In genomic region chr4:84126400-84126799, GRCm38 (mm10) we compare ENCODE assay signal across 22 mouse cellular contexts.
"Had no signal": no experiment of that assay in that cellular context is flagged by ENCODE, and none has a peak within 500 bp of the region (broad histone marks: within the 10 kb centered on the region; RNA-seq: fewer than 3 reads in every experiment).

No protein-coding gene starts in this region.

- H3K4me1 ChIP-seq: liver, embryonic 15.5 days; midbrain, embryonic 15.5 days; neural tube, embryonic 15.5 days had no signal

- H3K9me3 ChIP-seq: liver, embryonic 13.5 days; liver, embryonic 15.5 days; lung, embryonic 15.5 days; megakaryocyte, embryonic 14.5 days; midbrain, embryonic 13.5 days; midbrain, embryonic 15.5 days; neural tube, embryonic 13.5 days; neural tube, embryonic 15.5 days had no signal

- H3K4me3 ChIP-seq: liver, embryonic 13.5 days; liver, embryonic 15.5 days; lung, embryonic 15.5 days; megakaryocyte, embryonic 14.5 days; midbrain, embryonic 13.5 days; midbrain, embryonic 15.5 days; neural tube, embryonic 13.5 days; neural tube, embryonic 15.5 days had no signal

- H3K4me2 ChIP-seq: liver, embryonic 13.5 days; liver, embryonic 15.5 days; lung, embryonic 15.5 days; midbrain, embryonic 11.5 days; midbrain, embryonic 13.5 days; midbrain, embryonic 15.5 days; neural tube, embryonic 13.5 days; neural tube, embryonic 15.5 days had no signal

- H3K9ac ChIP-seq: liver, embryonic 13.5 days; liver, embryonic 15.5 days; liver, postnatal 0 days; lung, embryonic 15.5 days; midbrain, embryonic 13.5 days; midbrain, embryonic 15.5 days; neural tube, embryonic 13.5 days; neural tube, embryonic 15.5 days had no signal

- H3K27me3 ChIP-seq: liver, embryonic 13.5 days; liver, embryonic 15.5 days; lung, embryonic 15.5 days; megakaryocyte, embryonic 14.5 days; midbrain, embryonic 15.5 days; neural tube, embryonic 13.5 days; neural tube, embryonic 15.5 days had no signal

- H3K36me3 ChIP-seq: liver, embryonic 13.5 days; liver, embryonic 15.5 days; lung, embryonic 15.5 days; midbrain, embryonic 13.5 days; midbrain, embryonic 15.5 days; neural tube, embryonic 13.5 days; neural tube, embryonic 15.5 days had no signal

- ATAC-seq: liver, postnatal 0 days; lung, postnatal 0 days; midbrain, embryonic 13.5 days; midbrain, embryonic 15.5 days had no signal

- H3K27ac ChIP-seq: liver, embryonic 13.5 days; liver, embryonic 15.5 days; lung, embryonic 15.5 days; macrophage; midbrain, embryonic 13.5 days; midbrain, embryonic 15.5 days; neural tube, embryonic 13.5 days; neural tube, embryonic 15.5 days had no signal

- DNase-seq: liver, embryonic 13.5 days; liver, postnatal 0 days; lung, adult 2 months; lung, postnatal 14 days; lung, postnatal 36 days; retina, postnatal 1 day; right cerebral cortex, adult 18-20 months; right cerebral cortex, postnatal 25 days; right cerebral cortex, postnatal 4 days; thymus, adult 18-20 months; thymus, postnatal 14 days; thymus, postnatal 36 days had no signal
